Mouse (Mus musculus): ENCODE measurements around the gene Lamtor5. TPM values are rescaled to one million over a fixed set of nuclear protein-coding genes. Genes with fewer than 3 reads are reported as not detected.
"Not testable (repeated sequence)": the region's sequence is repeated elsewhere in the genome, so short reads cannot be mapped to it uniquely, and the experiment has no call there.

Lamtor5 gene
- polyA plus RNA-seq, 1 experiment from 2014 or later, result 167 TPM

- Histone ChIP-seq H3K27ac (replicated peaks) (no peak overlapping the region), H3K4me1 (peaks cover 3% of the 10 kb centered on the region; the same call in 1 of the 2 replicates), H3K9me3 (no peaks in the 10 kb centered on the region), H3K4me3 (no peak overlapping the region), H3K36me3 (no peaks in the 10 kb centered on the region), H3K4me2 (replicated peaks) (no peak overlapping the region), H3K9ac (replicated peaks) (no peak overlapping the region), H3K27me3 (no peaks in the 10 kb centered on the region)
- peak; percentile 65 for ATAC-seq (ENCODE audit: low FRiP score, low read depth)
- WGBS, result 10% methylated on average over 3 of the region's 3 CpGs
Observed at GRCm38 (mm10) chr3:107273820-107274219, 4.8 kb upstream of the Lamtor5 start.

- Histone ChIP-seq H3K4me2 (replicated peaks) (no peak overlapping the region), H3K27me3 (no peaks in the 10 kb centered on the region), H3K9me3 (no peaks in the 10 kb centered on the region), H3K27ac (replicated peaks) (no peak overlapping the region), H3K9ac (replicated peaks) (no peak overlapping the region), H3K4me1 (peaks cover 12% of the 10 kb centered on the region), H3K4me3 (no peak overlapping the region), H3K36me3 (no peaks in the 10 kb centered on the region)
- WGBS, result 69% methylated on average over 5 of the region's 5 CpGs
- no peak for ATAC-seq (ENCODE audit: low FRiP score, low read depth)
Observed at GRCm38 (mm10) chr3:107275351-107275750, 3.3 kb upstream of the Lamtor5 start.

GRCm38 (mm10) chr3:107275996-107276395, 2.7 kb upstream of the Lamtor5 start:
- Histone ChIP-seq H3K4me1 (peaks cover 12% of the 10 kb centered on the region), H3K27ac (replicated peaks) (no peak overlapping the region), H3K9ac (replicated peaks) (no peak overlapping the region), H3K4me3 (no peak overlapping the region), H3K4me2 (replicated peaks) (no peak overlapping the region), H3K9me3 (no peaks in the 10 kb centered on the region), H3K27me3 (no peaks in the 10 kb centered on the region), H3K36me3 (no peaks in the 10 kb centered on the region)
- 53% methylated on average over 4 of the region's 4 CpGs for WGBS
- no peak for ATAC-seq (ENCODE audit: low FRiP score, low read depth)

- no peak overlapping the region for H3K4me3 ChIP-seq
- H3K4me2 ChIP-seq (replicated peaks), result no peak overlapping the region
- H3K4me1 ChIP-seq, result peaks cover 12% of the 10 kb centered on the region
- H3K27ac ChIP-seq (replicated peaks), result no peak overlapping the region
- H3K9ac ChIP-seq (replicated peaks), result no peak overlapping the region
- ATAC-seq (ENCODE audit: low FRiP score, low read depth), result no peak
- no peaks in the 10 kb centered on the region for H3K9me3 ChIP-seq
- H3K27me3 ChIP-seq, result no peaks in the 10 kb centered on the region
- WGBS, result 83% methylated on average over 3 of the region's 3 CpGs
- H3K36me3 ChIP-seq, result no peaks in the 10 kb centered on the region
Observed at GRCm38 (mm10) chr3:107276626-107277025, 2.0 kb upstream of the Lamtor5 start.

- Histone ChIP-seq H3K4me3 (no peak overlapping the region), H3K36me3 (peaks cover 16% of the 10 kb centered on the region), H3K4me2 (replicated peaks) (no peak overlapping the region), H3K9ac (replicated peaks) (no peak overlapping the region), H3K27ac (replicated peaks) (no peak overlapping the region), H3K27me3 (no peaks in the 10 kb centered on the region), H3K4me1 (no peaks in the 10 kb centered on the region), H3K9me3 (0 out of 2 replicates have a peak, but pooled peaks cover 2% of the 10 kb centered on the region)
- 73% methylated on average over 2 of the region's 2 CpGs for WGBS
- no peak for ATAC-seq (ENCODE audit: low FRiP score, low read depth)
Observed at GRCm38 (mm10) chr3:107286123-107286522, 7.5 kb downstream of the Lamtor5 start.

- no peak for ATAC-seq (ENCODE audit: low FRiP score, low read depth)
- Histone ChIP-seq H3K9me3 (0 out of 2 replicates have a peak, but pooled peaks cover 2% of the 10 kb centered on the region), H3K9ac (replicated peaks) (no peak overlapping the region), H3K4me2 (replicated peaks) (no peak overlapping the region), H3K27me3 (no peaks in the 10 kb centered on the region), H3K27ac (replicated peaks) (no peak overlapping the region), H3K4me3 (no peak overlapping the region), H3K36me3 (peaks cover 10% of the 10 kb centered on the region), H3K4me1 (no peaks in the 10 kb centered on the region)
Observed at GRCm38 (mm10) chr3:107287346-107287745, 8.7 kb downstream of the Lamtor5 start.

GRCm38 (mm10) chr3:107290764-107291381, 12.2 kb downstream of the Lamtor5 start, which contains the start of gene Slc16a4:
Gene Slc16a4, plus strand, starts transcription at chr3:107291230.
- H3K4me3 ChIP-seq, result no peak within 1 kb of the TSS
- 32% methylated on average over 9 of the region's 9 CpGs for WGBS
- no peak for ATAC-seq (ENCODE audit: low FRiP score, low read depth)
- H3K9me3 ChIP-seq, result no peaks in the 10 kb centered on the region
- no peaks in the 10 kb centered on the region for H3K4me1 ChIP-seq
- H3K9ac ChIP-seq (replicated peaks), result no peak within 1 kb of the TSS
- H3K27me3 ChIP-seq, result no peaks in the 10 kb centered on the region
- H3K36me3 ChIP-seq, result no peaks in the 10 kb centered on the region
- H3K4me2 ChIP-seq (replicated peaks), result no peak within 1 kb of the TSS
- no peak within 1 kb of the TSS for H3K27ac ChIP-seq (replicated peaks)

GRCm38 (mm10) chr3:107295672-107296360, 17.2 kb downstream of the Lamtor5 start:
- no peak overlapping the region for H3K9ac ChIP-seq (replicated peaks)
- H3K27me3 ChIP-seq, result no peaks in the 10 kb centered on the region
- no peak overlapping the region for H3K4me3 ChIP-seq
- no peak overlapping the region for H3K4me2 ChIP-seq (replicated peaks)
- no peaks in the 10 kb centered on the region for H3K4me1 ChIP-seq
- 90% methylated on average over 5 of the region's 5 CpGs for WGBS
- ATAC-seq (ENCODE audit: low FRiP score, low read depth), result no peak
- H3K27ac ChIP-seq (replicated peaks), result no peak overlapping the region
- H3K36me3 ChIP-seq, result no peaks in the 10 kb centered on the region
- no peaks in the 10 kb centered on the region for H3K9me3 ChIP-seq

GRCm38 (mm10) chr3:107296917-107297316, 18.3 kb downstream of the Lamtor5 start:
- H3K9ac ChIP-seq (replicated peaks); H3K4me1 ChIP-seq; H3K36me3 ChIP-seq; H3K27ac ChIP-seq (replicated peaks); H3K4me2 ChIP-seq (replicated peaks); H3K9me3 ChIP-seq; H3K4me3 ChIP-seq; ATAC-seq (ENCODE audit: low FRiP score, low read depth); H3K27me3 ChIP-seq: not testable (repeated sequence)
- WGBS, result 73% methylated on average over 4 of the region's 4 CpGs

GRCm38 (mm10) chr3:107317338-107317737, 38.7 kb downstream of the Lamtor5 start:
- Histone ChIP-seq H3K36me3 (peaks cover 14% of the 10 kb centered on the region; the same call in 1 of the 2 replicates), H3K9me3 (no peaks in the 10 kb centered on the region), H3K4me2 (replicated peaks) (no peak overlapping the region), H3K27me3 (no peaks in the 10 kb centered on the region), H3K4me3 (no peak overlapping the region), H3K27ac (replicated peaks) (no peak overlapping the region), H3K4me1 (peaks cover 5% of the 10 kb centered on the region; the same call in 1 of the 2 replicates), H3K9ac (replicated peaks) (no peak overlapping the region)
- no peak for ATAC-seq (ENCODE audit: low FRiP score, low read depth)
- WGBS, result 97% methylated on average over 3 of the region's 3 CpGs

GRCm38 (mm10) chr3:107321141-107321540, 42.5 kb downstream of the Lamtor5 start:
- Histone ChIP-seq H3K9me3 (no peaks in the 10 kb centered on the region), H3K36me3 (peaks cover 36% of the 10 kb centered on the region), H3K4me3 (no peak overlapping the region), H3K9ac (replicated peaks) (no peak overlapping the region), H3K27me3 (no peaks in the 10 kb centered on the region), H3K4me1 (peaks cover 34% of the 10 kb centered on the region), H3K4me2 (replicated peaks) (no peak overlapping the region), H3K27ac (replicated peaks) (no peak overlapping the region)
- ATAC-seq (ENCODE audit: low FRiP score, low read depth), result no peak
- 97% methylated on average over 2 of the region's 2 CpGs for WGBS

GRCm38 (mm10) chr3:107321776-107322175, 43.1 kb downstream of the Lamtor5 start:
- Histone ChIP-seq H3K27ac (replicated peaks) (no peak overlapping the region), H3K4me3 (no peak overlapping the region), H3K9me3 (no peaks in the 10 kb centered on the region), H3K27me3 (no peaks in the 10 kb centered on the region), H3K4me2 (replicated peaks) (no peak overlapping the region), H3K9ac (replicated peaks) (no peak overlapping the region), H3K36me3 (peaks cover 36% of the 10 kb centered on the region), H3K4me1 (peaks cover 36% of the 10 kb centered on the region)
- no peak for ATAC-seq (ENCODE audit: low FRiP score, low read depth)

Data from midbrain, embryonic 12.5 days (tissue).